Mouse (Mus musculus) lung, adult 2 months (tissue): ENCODE measurements around the gene Agap1. TPM values are rescaled to one million over a fixed set of nuclear protein-coding genes. Genes with fewer than 3 reads are reported as not detected.

Experiments
- DNase-seq: peaks from one replicate; pipeline ENCODE4 v3.0.0; 2022
- H3K4me1 ChIP-seq: fragments of 200-500 bp; 2 replicates; pipeline ENCODE4 v1.6.1; 2011; ENCODE audit warnings: low read length; ENCODE audit not compliant: control insufficient read depth, insufficient read depth
- H3K4me3 ChIP-seq: fragments of 200-500 bp; replicated peaks from 2 replicates; pipeline ENCODE3; 2011; ENCODE audit warnings: low read depth, mild to moderate bottlenecking, control low read depth, low read length; ENCODE audit errors: extremely low read depth
- CTCF ChIP-seq: fragments of 200-500 bp; IDR thresholded peaks from 2 replicates; pipeline ENCODE4 v1.5.1; 2011; ENCODE audit warnings: mild to moderate bottlenecking, low read length, control low read depth; ENCODE audit not compliant: insufficient read depth
- POLR2A ChIP-seq: fragments of 200-500 bp; IDR thresholded peaks from 2 replicates; pipeline ENCODE4 v1.6.1; 2011; ENCODE audit warnings: low read depth, mild to moderate bottlenecking, control low read depth, low read length, borderline replicate concordance; ENCODE audit errors: extremely low read depth
- WGBS: fragments of 180-500 bp; shearing (Covaris S2); methylation state at CpG from one replicate; pipeline ENCODE4 v1.1.7; 2018; 5-methylcytosine and 5-hydroxymethylcytosine counted together
- polyA plus RNA-seq: library from polyadenylated mRNA; depleted of rRNA; stranded (reverse); fragments of >200 nt; gene quantifications from 2 replicates; pipeline ENCODE4 v1.2.3, GENCODE M21; 2012

The Agap1 gene
- polyA plus RNA-seq, 1 experiment: 28.0 TPM

- whole genome bisulfite sequencing: 4% methylated on average over 40 of the region's 40 CpGs
- no peak overlapping the region for H3K4me3 ChIP-seq
- DNase-seq: no peak
Measured at GRCm38 (mm10) chr1:89941701-89942381, 487.2 kb downstream of the Agap1 start.

GRCm38 (mm10) chr1:89942395-89942976, 487.9 kb downstream of the Agap1 start:
- 15% methylated on average over 15 of the region's 15 CpGs for WGBS
- Histone ChIP-seq H3K4me3 (no peak overlapping the region), H3K4me1 (peaks cover 9% of the 10 kb centered on the region)
- DNase-seq: no peak
- TF ChIP-seq CTCF (no peak), POLR2A (no peak)

More at GRCm38 (mm10) chr1:89941701-89942381, 487.2 kb downstream of the Agap1 start:
- TF ChIP-seq POLR2A: no peak
- H3K4me1 ChIP-seq: peaks cover 9% of the 10 kb centered on the region

DNA sequence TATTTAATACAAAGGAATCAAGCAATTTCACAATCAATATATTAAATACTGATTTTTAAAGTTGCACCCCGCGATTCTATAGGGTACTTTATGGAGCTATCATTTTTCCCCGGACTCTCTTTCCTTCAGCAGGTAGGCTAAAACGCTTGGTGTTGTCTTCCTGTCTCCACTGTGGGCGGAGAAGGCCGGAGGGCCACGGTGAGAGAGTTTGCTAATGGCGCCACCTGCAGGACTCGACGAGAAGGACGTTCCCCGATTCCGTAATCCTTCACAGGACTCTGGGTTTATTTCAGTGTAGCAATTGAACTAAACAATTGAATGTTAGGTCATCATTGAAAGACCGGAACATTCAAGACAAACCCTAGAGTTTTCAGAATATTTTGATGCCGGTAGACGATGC, 488.6 kb downstream of the Agap1 start:
- no peak overlapping the region for H3K4me3 ChIP-seq
- WGBS: 2% methylated on average over 16 of the region's 16 CpGs
- H3K4me1 ChIP-seq: peaks cover 9% of the 10 kb centered on the region
- TF ChIP-seq CTCF (peak; percentile 93), POLR2A (no peak)
- peak; percentile 77 for DNase-seq
